Mouse (Mus musculus): ENCODE data around the gene Sgsm2.

DNA sequence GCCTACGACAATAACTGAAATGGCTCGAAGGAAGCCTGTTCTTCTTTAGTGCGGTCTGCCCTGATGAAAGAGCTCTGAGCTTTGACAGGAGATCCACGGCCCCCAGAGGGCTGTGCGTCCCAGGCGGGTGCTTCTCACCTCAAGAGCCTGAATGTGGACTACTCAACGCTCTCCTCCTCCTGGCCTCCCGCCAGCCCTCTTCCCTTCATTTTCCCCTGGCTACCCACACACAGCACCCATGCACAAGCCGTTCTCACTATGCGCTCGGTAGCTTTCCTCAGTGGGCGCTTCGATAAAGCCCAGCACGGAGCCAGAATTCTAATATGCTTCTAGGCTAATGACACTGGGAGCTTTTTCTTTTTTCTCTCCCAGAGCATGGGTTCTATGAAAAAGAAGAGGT is 14.9 kb downstream of the Sgsm2 start:
- TF ChIP-seq CTCF (IDR thresholded peaks at IDR 0.05; ENCODE audit: low read depth, low read length) (no peak), POLR2A (IDR thresholded peaks at IDR 0.05; ENCODE audit: borderline replicate concordance, low read depth, low read length) (no peak)
